Mouse (Mus musculus) gastrocnemius, adult 18-20 months (tissue): ENCODE measurements around the gene Abcc9. TPM values are rescaled to one million over a fixed set of nuclear protein-coding genes. Genes with fewer than 3 reads are reported as not detected.

Experiments used
- DNase-seq: peaks from one replicate; pipeline ENCODE4 v3.0.0; 2021; ENCODE audit warnings: low spot score
- long read RNA-seq, 2 experiments: library from polyadenylated mRNA; stranded (forward); transcript quantifications; one replicate each; pipeline ENCODE4 v2.0.0; 2021
- total RNA-seq, 2 experiments: library from RNA; stranded (reverse); gene quantifications; 2 replicates each; pipeline ENCODE4 v1.2.3; 2021

Abcc9 gene
- 100 to 1,000 TPM; 120 to 132 TPM for total RNA-seq
- long read RNA-seq, experiment 1, full-length matches to known transcripts = 41 of 84 reads
- long read RNA-seq, experiment 1, partial matches to known transcripts = 27 of 84 reads
- long read RNA-seq, experiment 1, other reads (novel, unspliced or antisense) = 16 of 84 reads
- long read RNA-seq, experiment 2, full-length matches to known transcripts = 20 of 45 reads
- long read RNA-seq, experiment 2, partial matches to known transcripts = 14 of 45 reads
- long read RNA-seq, experiment 2, other reads (novel, unspliced or antisense) = 11 of 45 reads

DNA sequence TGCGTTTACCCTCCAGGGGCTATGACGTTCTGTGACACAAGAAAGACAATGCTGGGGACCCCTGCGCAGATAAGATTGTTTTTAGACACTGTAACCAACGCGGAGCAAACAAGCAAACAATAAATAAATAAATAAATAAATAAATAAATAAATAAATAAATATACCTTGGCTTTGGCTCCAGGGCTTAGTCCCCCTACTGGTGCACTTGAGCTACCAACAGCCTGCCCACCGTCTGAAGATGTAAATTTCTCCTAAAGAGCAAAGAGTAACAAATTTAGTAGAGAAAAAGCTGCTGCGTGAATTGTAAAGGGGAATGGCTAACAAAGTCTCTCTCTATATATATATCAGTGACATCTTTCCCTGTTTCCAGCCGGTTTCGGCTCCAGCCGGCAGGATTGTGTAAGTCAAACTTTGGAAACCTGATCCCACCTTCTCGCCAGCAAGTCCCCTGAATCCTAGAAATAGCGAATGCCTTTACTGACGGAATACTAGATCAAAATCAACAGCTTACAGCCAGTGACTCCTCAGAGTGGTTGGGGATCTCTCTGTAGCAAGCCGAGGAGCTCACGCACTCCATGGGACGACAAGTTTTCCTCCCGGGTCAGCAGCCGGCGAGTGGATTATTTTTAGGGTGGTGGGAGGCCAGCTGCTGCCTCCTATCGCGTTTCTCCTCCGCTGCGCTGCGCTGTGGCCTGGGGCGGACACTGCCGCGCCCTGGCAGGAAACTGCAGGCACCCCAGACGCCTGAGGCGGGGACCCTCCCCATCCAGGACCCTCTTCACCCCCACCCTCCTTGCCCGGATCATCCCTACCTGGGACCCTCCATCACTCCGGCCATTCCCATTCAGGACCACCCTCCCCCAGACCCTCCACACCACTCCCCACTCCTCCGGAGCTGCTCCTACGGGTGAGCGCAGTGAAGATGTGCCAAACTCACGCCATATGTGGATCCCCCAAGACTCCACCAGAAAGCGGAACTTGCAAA is at the start of gene Abcc9:
TSS of gene Abcc9 (minus strand) at position 664 of the 986 bp plus-strand sequence.
- DNase-seq = peak; percentile 75

DNA sequence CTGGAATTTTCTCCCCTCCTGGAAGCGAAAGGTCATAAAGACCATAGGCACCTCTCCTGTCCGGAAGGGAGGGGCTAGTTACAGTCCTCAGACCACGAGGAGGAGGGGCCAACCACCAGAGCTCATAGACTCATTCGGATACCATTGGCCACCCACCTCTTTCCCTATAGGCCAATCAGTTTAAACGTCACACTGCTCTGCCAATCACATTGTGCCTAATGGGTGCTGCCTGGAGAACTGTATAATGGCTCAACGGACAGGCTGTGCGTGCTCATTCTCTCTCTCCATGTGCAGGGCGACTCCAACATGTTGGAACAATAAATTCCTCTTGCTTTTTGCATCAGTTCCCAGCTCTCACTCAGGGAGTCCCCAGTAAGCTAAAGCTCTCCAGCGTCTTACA is 49.2 kb upstream of the Abcc9 start:
- no peak for DNase-seq

DNA sequence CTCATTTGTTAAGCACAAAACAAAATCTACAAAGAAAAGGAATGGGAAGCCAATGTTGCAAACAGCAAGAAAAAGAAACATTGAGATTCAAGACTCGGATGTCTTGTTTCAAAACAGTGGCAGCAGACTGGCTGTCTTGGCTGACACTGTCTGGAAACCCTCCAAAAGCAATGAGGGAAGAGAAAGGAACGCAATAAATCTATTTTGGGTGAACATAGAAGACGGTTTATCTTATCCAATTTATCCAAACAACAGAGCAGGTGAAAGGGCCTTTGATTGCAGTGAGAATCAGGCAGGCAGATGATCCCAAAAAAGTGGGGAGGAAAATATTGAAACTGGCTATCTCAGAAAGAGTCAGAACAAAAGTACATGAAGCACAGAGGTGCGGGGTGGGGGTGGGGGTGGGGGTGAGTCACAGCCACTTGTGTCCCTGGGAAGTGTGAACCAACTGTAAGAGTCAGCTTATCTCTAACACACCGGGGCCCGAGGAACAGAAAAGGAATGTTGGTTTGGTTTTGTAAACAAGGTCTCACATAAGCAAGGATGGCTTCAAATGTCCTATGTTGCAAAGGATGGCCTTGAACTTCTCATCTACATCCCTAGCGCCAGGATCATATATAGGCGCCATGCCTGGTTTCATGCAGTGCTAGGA is 46.1 kb upstream of the Abcc9 start:
- DNase-seq = no peak

DNA sequence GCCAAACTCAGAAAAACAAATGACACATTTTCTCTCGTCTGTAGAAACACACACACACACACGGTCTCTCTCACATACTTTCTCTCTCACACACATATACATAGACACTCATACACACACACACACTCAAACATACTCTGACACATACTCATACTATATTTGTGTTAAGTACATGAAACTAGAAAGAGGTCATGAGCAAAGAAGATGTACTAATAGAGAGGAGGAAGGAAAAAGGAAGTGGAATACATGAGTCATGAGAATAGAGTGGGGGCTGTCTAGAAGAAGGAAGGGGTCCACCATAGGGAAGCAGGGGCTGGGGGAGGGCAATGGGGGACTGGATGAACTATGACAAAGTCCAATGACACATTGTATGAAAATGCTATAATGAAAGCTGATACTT is 45.0 kb upstream of the Abcc9 start:
- DNase-seq = no peak

DNA sequence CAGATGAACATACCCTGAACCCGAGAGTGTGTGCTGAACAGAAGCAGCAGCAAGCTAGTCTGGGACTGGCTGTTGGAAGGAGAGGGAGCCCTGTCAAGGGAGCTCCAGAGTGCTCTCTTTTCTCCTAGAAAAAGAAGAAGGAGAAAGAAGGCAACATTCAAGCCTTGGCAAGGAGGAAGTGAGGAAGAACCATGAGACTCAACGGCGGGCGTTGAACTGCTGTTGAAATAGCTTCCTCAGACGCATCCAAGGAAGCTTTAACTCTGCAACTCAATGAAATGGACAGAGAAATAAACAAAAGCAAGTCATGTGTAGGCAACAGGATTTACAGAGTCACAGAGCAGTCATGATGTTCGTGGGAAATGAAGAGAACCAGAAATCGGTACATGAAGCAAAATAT is 44.6 kb upstream of the Abcc9 start:
- no peak for DNase-seq

DNA sequence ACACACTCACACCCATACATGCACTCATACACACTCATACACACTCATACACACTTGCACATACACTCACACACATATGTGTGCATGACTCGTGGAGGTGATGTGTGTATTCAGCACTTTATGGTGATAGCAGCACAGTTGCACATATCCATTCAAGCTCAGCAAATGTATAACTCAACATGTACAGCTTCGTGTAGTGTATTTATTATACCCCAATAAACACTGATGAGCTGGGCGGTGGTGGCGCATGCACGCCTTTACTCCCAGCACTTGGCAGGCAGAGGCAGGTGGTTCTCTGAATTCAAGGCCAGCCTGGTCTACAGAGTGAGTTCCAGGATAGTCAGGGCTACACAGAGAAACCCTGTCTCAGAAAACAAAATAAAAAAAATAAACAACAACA is 43.4 kb upstream of the Abcc9 start:
- no peak for DNase-seq

DNA sequence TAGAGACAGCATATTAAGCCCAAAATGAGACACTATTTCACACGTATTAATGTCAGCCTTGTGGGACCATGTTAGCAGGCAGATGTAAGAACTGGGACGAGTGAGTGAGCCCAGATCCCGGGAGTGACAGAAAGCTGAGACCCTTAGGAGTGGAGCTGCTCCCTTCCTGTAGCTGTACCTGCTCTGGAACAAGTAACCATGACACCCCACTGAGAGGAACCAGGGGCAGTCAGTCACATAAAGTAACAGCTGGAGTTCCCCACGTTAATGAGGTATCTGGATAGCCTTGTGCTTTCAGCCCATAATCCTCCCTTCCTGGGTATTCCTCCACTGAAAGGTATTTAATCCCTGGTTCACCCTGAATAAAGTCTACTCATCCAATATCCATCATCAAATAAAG is 41.1 kb upstream of the Abcc9 start:
- no peak for DNase-seq

DNA sequence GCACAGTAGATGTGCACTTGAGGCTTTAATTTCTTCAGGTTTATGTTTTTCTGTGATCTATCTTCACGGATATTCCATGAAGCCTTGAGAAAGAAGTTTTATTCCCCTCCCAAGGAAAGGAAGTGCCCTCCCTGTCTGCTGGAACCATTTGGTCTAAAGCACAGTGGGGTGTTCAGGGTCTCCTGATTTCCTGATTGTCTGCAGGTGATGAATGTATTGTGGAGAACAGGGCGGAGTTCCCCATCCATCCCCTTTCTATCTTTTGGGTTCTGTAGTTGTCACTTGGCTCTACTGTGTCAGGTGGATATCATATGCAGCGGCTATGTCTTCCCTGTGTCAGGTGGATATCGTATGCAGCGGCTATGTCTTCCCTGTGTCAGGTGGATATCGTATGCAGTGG is 39.6 kb upstream of the Abcc9 start:
- no peak for DNase-seq

DNA sequence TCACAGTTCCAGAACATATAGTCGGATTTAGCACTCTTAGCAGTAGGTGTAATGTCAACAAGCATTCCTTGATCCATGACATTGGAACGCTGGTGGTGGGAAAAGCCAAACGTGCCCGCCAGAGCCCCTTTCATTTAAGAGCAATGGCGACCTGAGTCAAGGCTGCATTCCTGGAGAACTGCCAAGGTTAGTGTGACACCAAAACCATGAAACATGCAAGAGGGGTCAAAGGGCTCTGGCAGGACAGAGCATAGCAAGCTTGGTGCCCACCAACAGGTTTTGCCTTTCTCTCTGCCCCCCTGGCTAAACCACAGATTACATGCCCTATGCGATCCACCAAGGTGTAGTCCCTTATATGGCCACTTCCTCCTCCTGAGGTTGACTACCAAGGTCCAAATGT is 36.5 kb upstream of the Abcc9 start:
- no peak for DNase-seq

DNA sequence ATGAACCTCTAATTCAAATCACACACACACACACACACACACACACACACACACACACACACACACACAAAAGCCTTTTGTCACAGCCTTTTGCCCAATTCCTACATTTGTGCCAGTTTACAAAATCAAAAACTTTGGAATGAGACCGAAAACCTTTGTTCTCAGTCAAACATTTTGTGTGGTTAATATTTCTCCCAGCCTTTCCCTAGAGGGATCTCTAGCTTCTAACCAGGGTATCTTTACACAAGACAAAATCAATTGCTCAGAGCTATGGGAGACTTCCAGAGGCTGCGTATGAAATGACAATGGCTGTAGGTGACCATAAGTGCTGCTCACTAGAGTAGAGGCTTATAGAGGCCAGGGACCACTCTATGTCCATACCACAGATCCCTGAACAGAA is 36.1 kb upstream of the Abcc9 start:
- no peak for DNase-seq

DNA sequence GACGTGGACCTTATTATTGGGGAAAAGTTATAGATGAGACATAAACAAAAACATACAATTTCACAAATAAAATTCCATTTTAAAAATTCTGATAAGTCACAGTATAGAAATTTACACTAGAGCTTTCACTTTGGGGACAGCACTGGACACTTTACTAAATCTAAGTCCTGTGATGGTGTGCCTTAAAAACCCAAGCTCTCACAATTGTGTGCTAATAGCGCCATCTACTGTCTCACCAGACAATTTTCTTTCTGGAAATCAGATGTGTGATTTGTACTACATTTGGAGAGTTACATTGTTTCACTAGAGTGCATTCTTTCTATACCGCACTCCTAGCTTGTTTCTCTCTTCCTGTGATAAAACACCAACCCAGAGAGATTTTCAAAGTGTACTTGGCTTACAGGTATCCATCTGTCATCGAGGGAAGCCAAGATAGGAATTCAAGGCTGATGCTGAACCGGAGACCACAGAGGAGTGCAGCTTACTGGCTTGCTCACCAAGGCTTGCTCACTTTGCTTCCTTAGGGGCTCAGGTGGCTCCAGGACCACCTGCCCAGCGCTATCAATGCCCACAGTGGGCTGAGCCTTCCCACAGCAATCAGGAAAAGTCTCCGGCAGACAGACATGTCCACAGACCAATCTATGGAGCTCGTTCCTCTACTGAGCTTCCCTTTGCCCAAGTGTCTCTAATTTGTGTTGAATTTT is 33.3 kb upstream of the Abcc9 start:
- peak; percentile 33 for DNase-seq

DNA sequence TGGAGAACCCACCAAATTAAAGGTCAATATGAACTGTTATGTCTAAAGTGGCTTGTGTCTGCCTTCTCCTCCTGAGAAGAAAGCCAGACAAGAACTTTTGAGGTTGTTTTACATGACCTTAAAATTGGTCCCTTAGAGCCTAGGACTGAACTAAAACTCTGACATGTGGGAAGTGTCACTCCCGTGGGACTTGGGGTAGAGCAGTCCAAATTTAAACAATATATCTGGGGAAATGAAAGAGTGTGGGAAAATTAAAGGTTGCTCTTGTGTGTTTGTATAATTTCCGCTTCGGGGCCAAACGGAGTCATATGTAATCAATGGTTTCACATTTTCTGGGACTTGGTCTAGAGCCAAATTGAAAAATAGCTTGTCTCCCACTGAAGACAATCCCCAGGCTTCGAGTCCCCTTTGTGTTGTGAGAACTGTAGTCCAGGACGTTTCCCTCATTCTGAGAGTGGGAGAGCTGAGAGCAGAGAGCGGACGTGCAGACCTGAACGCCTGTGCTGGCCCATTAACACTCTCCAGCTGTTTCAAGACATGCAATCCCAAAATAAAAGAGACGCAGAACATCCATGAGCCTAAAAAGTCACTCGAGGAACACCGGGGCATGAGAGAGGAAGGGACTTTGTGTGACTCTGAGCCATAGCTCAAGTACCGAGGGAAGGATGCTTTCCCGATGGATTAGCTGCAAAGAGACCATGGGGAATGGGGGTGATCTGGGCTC is 30.6 kb upstream of the Abcc9 start:
- no peak for DNase-seq

DNA sequence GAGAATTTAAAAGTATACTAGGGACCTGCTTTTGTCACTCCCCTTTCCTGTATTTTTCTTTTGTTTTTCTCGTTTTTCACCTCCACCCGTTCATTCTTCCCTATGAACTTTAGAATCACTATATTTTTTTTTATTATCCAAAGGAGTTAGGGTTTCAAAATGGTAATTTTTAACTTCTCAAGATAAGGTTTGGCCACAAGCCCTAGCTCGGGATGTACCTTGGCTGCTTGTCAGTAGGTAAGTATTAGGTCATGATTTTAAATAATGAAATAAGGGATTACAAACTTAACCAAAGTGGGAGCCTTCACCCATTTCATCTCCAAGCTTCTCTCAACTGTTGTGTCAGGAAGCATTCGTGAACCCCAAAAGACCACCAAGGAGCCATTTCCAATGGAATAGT is 23.9 kb upstream of the Abcc9 start:
- DNase-seq = no peak

DNA sequence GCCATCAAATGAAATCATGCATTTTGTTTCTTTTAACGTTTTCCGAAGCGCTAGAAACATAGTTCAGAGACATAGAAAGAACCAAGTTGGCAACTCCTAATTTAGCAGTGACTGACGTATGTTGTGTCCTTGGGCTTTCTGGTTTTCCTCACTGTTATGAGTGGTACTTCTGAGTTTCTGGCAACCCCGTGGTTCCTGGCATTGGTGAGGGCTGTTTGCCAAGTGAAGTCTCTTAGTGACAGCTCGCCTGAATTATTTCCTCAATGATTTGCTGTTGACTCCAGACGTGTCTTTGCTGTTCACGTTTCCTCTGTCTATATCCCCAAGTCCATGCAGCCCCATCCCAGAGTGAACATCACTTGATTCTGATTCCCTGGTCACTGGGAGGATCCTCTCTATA is 19.6 kb upstream of the Abcc9 start:
- DNase-seq = no peak

DNA sequence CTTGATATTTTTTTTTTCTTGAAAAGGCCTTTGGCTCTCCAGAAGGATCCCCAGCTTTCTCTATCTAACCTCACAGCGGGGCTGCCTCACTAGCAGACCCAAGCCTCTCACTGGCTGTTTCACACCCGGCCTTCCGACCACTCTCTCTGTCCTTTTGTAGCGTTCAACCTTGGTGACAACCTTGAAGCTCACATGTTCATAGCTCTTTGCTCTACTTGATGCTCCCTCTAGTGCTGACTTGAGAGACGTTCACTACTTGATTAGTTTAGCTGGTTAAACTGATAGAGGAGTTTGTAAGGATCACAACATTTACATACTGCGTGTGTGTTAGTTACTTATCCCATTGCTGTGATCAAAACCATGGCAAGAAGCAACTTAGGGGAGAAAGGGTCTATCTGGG is 18.5 kb upstream of the Abcc9 start:
- no peak for DNase-seq

DNA sequence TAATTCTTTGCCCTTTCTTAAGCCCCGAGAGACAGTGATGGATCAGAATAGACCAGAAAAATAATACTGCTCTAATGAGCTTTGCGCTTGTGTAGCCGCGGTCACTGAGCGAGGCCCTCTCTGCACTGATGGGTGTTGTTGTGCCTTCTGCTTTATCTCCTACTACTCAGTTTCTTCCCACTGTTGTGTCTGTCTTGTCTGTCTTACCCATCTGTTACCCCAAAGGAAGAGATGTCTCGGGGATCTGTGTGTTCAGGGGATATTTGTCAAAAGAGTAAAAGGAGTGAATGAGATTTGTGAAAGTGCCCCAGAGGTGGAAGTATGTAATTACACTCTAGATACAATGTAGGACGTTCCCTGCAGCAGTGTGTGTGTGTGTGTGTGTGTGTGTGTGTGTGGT is 16.1 kb upstream of the Abcc9 start:
- no peak for DNase-seq

DNA sequence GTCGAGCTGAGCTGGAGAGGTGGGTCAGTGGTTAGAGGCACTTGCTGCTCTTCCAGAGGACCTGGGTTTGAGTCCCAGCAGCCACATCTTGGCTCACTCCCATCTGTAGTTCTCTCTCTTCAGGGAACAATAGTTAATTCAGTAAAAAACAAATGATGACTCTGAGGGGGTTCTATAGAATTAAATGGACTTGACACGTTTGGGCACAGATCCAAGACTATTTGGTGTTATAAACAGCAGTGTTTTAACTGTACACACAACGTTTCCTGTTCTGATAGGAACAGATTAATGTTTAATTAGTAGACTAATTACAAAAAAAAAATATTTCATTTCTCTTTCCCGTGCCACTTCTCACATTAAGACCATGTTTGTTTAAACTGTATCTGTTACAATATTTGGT is 15.1 kb upstream of the Abcc9 start:
- no peak for DNase-seq

DNA sequence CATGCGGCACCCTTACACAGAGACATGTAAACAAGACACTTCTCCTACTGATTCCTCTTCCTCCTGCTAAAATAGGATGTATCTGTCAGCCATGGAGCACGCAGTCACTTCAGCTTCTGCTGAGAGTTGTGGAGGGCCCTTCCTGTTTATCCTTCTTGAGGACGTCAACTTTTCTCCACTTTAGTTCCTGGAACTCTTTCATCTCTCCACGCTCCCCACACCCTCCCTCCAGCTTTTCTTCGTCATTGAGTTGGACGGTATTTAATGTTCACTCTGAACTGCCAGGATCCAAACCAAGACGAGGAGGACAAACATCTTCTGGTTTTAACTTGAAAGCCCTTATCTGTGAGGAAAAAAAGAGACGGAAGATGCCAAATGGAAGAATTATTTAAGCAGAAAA is 12.9 kb upstream of the Abcc9 start:
- no peak for DNase-seq

DNA sequence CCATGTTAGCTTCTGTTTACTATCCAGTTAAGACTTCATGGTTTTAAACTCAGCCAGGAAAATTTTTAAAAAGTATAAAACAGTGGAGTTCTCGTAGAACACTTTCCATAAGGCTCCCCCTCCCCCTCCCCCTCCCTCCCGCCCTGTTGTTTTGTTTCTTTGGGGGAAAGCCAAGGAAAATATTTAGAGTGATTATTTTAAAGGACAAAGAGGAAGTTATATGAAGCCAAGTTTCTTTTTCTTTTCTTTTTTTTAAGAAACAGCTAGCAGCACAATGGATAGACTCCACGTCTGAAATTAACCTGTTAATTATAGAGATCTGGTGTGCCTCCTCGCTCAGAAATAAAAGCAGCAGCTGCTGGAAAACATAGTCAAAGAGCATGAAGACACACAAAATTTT is 9.0 kb upstream of the Abcc9 start:
- DNase-seq = no peak

DNA sequence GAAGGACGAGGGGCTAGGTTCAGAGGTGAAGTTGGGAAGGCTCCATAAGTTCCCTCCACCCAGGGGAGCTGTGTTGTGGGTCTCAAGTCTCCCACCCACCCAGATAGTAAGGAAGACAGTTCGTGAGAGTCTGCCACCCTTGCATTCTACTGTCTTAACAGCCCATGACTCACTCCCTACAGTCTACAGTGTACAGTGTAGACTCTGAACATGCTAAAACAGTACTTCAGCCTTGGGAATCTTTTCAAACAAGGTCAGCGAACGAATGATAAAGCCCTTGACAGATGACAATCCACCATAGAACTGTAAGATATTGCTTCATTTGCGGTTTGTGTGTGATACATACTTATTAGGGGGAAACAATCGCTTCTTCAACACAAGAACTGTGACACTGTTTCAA is 8.6 kb upstream of the Abcc9 start:
- no peak for DNase-seq

DNA sequence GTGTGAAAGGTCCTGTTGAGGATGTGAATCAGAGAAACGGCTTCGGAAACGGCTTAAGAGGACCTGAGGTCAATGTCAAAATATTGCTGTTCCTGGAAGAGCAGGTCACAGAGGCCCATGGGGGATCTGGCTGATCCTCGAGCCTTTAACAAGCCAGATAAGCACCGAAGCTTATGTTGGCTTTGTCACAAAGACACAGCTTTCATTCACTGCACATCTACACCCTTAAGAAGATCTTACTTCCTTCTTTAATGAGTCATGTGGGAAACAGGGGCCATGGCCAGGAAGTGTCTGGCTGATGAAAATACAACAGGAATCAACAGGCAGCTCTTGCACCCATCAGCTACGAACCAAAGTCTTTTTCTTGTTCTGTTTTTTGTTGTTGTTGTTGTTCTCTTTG is 6.3 kb upstream of the Abcc9 start:
- no peak for DNase-seq
